Mouse (Mus musculus): ENCODE measurements at regions not wholly inside any gene's neighbourhood (a gene's known extent, or its start where the extent isn't known, plus 50 kb on each side); places are given as distances from the start of the nearest gene placed in this dataset.
A peak's percentile ranks its signal among the peaks of the same experiment; 100 is the strongest.

- peak; percentile 76 for DNase-seq
Measured at GRCm38 (mm10) chr11:63404719-63405118, 275.9 kb downstream of the Pmp22 start.

- DNase-seq, result no peak
Measured at GRCm38 (mm10) chr11:63409431-63409830, 280.6 kb downstream of the Pmp22 start.

GRCm38 (mm10) chr11:63410921-63411320, 282.1 kb downstream of the Pmp22 start:
- DNase-seq, result no peak

GRCm38 (mm10) chr11:63412364-63412991, 283.7 kb downstream of the Pmp22 start:
- DNase-seq, result peak; percentile 86

- DNase-seq, result no peak
Measured at GRCm38 (mm10) chr11:63413106-63413505, 284.3 kb downstream of the Pmp22 start.

- DNase-seq, result no peak
Measured at GRCm38 (mm10) chr11:63413621-63414020, 284.8 kb downstream of the Pmp22 start.

- no peak for DNase-seq
Measured at GRCm38 (mm10) chr11:63418042-63418776, 289.4 kb downstream of the Pmp22 start.

GRCm38 (mm10) chr11:63420341-63420740, 291.6 kb downstream of the Pmp22 start:
- no peak for DNase-seq

GRCm38 (mm10) chr11:63422069-63422468, 293.3 kb downstream of the Pmp22 start:
- no peak for DNase-seq

GRCm38 (mm10) chr11:63424319-63424718, 295.5 kb downstream of the Pmp22 start:
- DNase-seq, result no peak

GRCm38 (mm10) chr11:63425741-63426140, 297.0 kb downstream of the Pmp22 start:
- DNase-seq, result peak; percentile 17

- peak; percentile 25 for DNase-seq
Measured at GRCm38 (mm10) chr11:63453786-63454185, 325.0 kb downstream of the Pmp22 start.

- peak; percentile 95 for DNase-seq
Measured at GRCm38 (mm10) chr11:63454910-63455531, 326.2 kb downstream of the Pmp22 start.

GRCm38 (mm10) chr11:63456356-63456755, 327.6 kb downstream of the Pmp22 start:
- peak; percentile 64 for DNase-seq

- no peak for DNase-seq
Measured at GRCm38 (mm10) chr11:63457250-63457649, 328.5 kb downstream of the Pmp22 start.

- DNase-seq, result peak; percentile 18
Measured at GRCm38 (mm10) chr11:63460146-63460545, 331.4 kb downstream of the Pmp22 start.

- DNase-seq, result peak; percentile 72
Measured at GRCm38 (mm10) chr11:63463797-63464331, 335.1 kb downstream of the Pmp22 start.

- DNase-seq, result no peak
Measured at GRCm38 (mm10) chr11:63465941-63466340, 337.2 kb downstream of the Pmp22 start.

GRCm38 (mm10) chr11:63466541-63466940, 337.8 kb downstream of the Pmp22 start:
- no peak for DNase-seq

GRCm38 (mm10) chr11:63474831-63475230, 346.0 kb downstream of the Pmp22 start:
- no peak for DNase-seq

- no peak for DNase-seq
Measured at GRCm38 (mm10) chr11:63481676-63482310, 353.0 kb downstream of the Pmp22 start.

GRCm38 (mm10) chr11:63482593-63482992, 353.8 kb downstream of the Pmp22 start:
- no peak for DNase-seq

- no peak for DNase-seq
Measured at GRCm38 (mm10) chr11:63487203-63487602, 358.4 kb downstream of the Pmp22 start.
